Comparison of ENCODE assay signal across 12 mouse cellular contexts in the genomic region with DNA sequence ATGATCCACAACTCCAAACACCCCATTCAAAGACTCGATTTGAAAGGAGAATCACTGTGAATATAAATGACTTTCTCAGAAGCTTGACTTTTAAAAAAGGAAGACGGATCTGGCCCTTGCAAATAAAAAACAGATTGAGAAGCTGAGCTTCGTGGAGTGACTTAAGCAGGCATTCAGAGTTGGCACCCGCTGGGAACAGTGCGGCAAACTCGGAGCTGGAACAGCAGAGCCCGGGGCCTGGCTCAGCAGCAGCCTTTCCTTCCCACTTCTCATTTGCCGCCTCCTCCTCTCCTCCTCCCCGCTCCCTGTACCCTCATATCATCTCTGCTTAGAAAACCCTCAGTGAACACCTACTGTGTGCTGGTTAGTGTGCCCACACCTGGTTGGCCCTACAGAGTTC. TPM values are rescaled to one million over a fixed set of nuclear protein-coding genes. Genes with fewer than 3 reads are reported as not detected.
DNase-seq lines count a peak whose midpoint lies in the region; ATAC-seq lines count a peak whose summit lies in the region.
"Had no signal": no experiment of that assay in that cellular context is flagged by ENCODE, and none has a peak within 500 bp of the region (broad histone marks: within the 10 kb centered on the region; RNA-seq: fewer than 3 reads in every experiment).

No protein-coding gene starts in this region.

- DNase-seq in cerebellum, adult 9-11 months, result peak; percentile 11
- DNase-seq in cerebellum, postnatal 36 days, result no peak
- DNase-seq in layer of hippocampus, postnatal 14 days (ENCODE audit: low spot score in 2 of 2), result peak; percentile 49 to 81
- DNase-seq in right cerebral cortex, adult 2 months (ENCODE audit: low spot score in 2 of 2), result peak; percentile 62 to 73
- DNase-seq in spleen, postnatal 4 days (ENCODE audit: low spot score in 2 of 2), result no peak
- DNase-seq in natural killer cell, adult 2 months (ENCODE audit: low spot score in 2 of 2), result no peak
- DNase-seq in urinary bladder, postnatal 36 days (ENCODE audit: low spot score in 2 of 2), result no peak
- DNase-seq: adrenal gland, postnatal 25 days; kidney, adult 9 months had no signal

- ATAC-seq in frontal cortex, adult (ENCODE audit: low TSS enrichment), result peak; percentile 94

RNA-seq across cellular contexts. Expression of gene Chst8, which starts 34.1 kb away (rescaled TPM):
- total RNA-seq in layer of hippocampus, postnatal 14 days (2021), result 10 to 100 TPM; 29.6 to 34.3 TPM
- total RNA-seq: common myeloid progenitor, adult 5-6 weeks; neutrophil, adult 5-6 weeks had no signal

Comparison
In these comparisons a context has a peak if more than half of its experiments do, and no peak if none do; other contexts are left out.
1. DNase-seq: peak in cerebellum, adult 9-11 months (single experiment), layer of hippocampus, postnatal 14 days (2 of 2) and right cerebral cortex, adult 2 months (2 of 2); none in cerebellum, postnatal 36 days (0 of 2), spleen, postnatal 4 days (0 of 2), natural killer cell, adult 2 months (0 of 2) and urinary bladder, postnatal 36 days (0 of 2).